Comparison of ENCODE assay signal across 9 mouse cellular contexts in genomic region chr13:42835441-42835840, GRCm38 (mm10).
A peak's percentile ranks its signal among the peaks of the same experiment; 100 is the strongest.
DNase-seq lines count a peak whose midpoint lies in the region; ATAC-seq lines count a peak whose summit lies in the region.
"Had no signal": no experiment of that assay in that cellular context is flagged by ENCODE, and none has a peak within 500 bp of the region (broad histone marks: within the 10 kb centered on the region; RNA-seq: fewer than 3 reads in every experiment).

No protein-coding gene starts in this region.

- peak; percentile 12 to 27 for DNase-seq in cerebellum, postnatal 25 days
- no peak for DNase-seq in cerebellum, adult 11-12 months
- DNase-seq in kidney, adult 9 months: peak; percentile 43
- DNase-seq in kidney, adult 18-20 months: no peak
- peak; percentile 75 for DNase-seq in 3T3-L1 (ENCODE audit: low read depth, low spot score)
- DNase-seq in spleen, postnatal 36 days (ENCODE audit: low spot score in 2 of 2): no peak
- no peak for DNase-seq in left cerebral cortex, adult 11 months (ENCODE audit: low spot score)

- 0 out of 2 replicates have a peak, but pooled peaks have one; percentile 29 for ATAC-seq in common myeloid progenitor, adult 5-6 weeks (replicated peaks; ENCODE audit: low read depth, poor library complexity, severe bottlenecking)
- ATAC-seq: CD4-positive, CD25-positive, alpha-beta regulatory T cell, adult 4 months had no signal

Comparison
In these comparisons a context has a peak if more than half of its experiments do, and no peak if none do; other contexts are left out.
1. DNase-seq: peak in cerebellum, postnatal 25 days (2 of 2), kidney, adult 9 months (single experiment) and 3T3-L1 (single experiment); none in cerebellum, adult 11-12 months (single experiment), kidney, adult 18-20 months (single experiment), spleen, postnatal 36 days (0 of 2) and left cerebral cortex, adult 11 months (single experiment).